Mouse (Mus musculus): ENCODE measurements around the gene Nrip3. TPM values are rescaled to one million over a fixed set of nuclear protein-coding genes. Genes with fewer than 3 reads are reported as not detected.

The Nrip3 gene
- polyA plus RNA-seq, 1 experiment: 0.08 TPM

GRCm38 (mm10) chr7:109781087-109781469 is 747 bp downstream of the Nrip3 start:
- peaks cover 6% of the 10 kb centered on the region; the same call in 1 of the 2 replicates for H3K27me3 ChIP-seq (ENCODE audit: control insufficient read depth, insufficient read depth, low read length)
- no peaks in the 10 kb centered on the region for H3K36me3 ChIP-seq (ENCODE audit: control insufficient read depth, insufficient read depth, low read length)
- DNase-seq: no peak
- TF ChIP-seq CTCF (IDR thresholded peaks at IDR 0.05; ENCODE audit: borderline replicate concordance, control insufficient read depth, extremely low read depth, insufficient read depth, low read length, poor library complexity) (no peak), POLR2A (IDR thresholded peaks at IDR 0.05; ENCODE audit: control insufficient read depth, extremely low read depth, insufficient read depth, low read length, poor library complexity) (no peak)
- peak overlapping the region; percentile 35 for H3K4me3 ChIP-seq (ENCODE audit: control insufficient read depth, insufficient read depth, low read length)
- 2% methylated on average over 24 of the region's 24 CpGs for WGBS
- peaks cover 11% of the 10 kb centered on the region for H3K4me1 ChIP-seq (replicated peaks; ENCODE audit: control insufficient read depth, insufficient read depth, low read length)
- H3K27ac ChIP-seq (ENCODE audit: control insufficient read depth, insufficient read depth, low read length): no peak overlapping the region

GRCm38 (mm10) chr7:109772251-109772650 is 9.6 kb downstream of the Nrip3 start:
- no peak for TF ChIP-seq POLR2A (IDR thresholded peaks at IDR 0.05; ENCODE audit: control insufficient read depth, extremely low read depth, insufficient read depth, low read length, poor library complexity)
- Histone ChIP-seq H3K27me3 (ENCODE audit: control insufficient read depth, insufficient read depth, low read length) (no peaks in the 10 kb centered on the region), H3K4me1 (replicated peaks; ENCODE audit: control insufficient read depth, insufficient read depth, low read length) (no peaks in the 10 kb centered on the region), H3K36me3 (ENCODE audit: control insufficient read depth, insufficient read depth, low read length) (no peaks in the 10 kb centered on the region), H3K4me3 (ENCODE audit: control insufficient read depth, insufficient read depth, low read length) (no peak overlapping the region), H3K27ac (ENCODE audit: control insufficient read depth, insufficient read depth, low read length) (no peak overlapping the region)
- DNase-seq: no peak

GRCm38 (mm10) chr7:109768699-109769383 is 13.0 kb downstream of the Nrip3 start:
- Histone ChIP-seq H3K4me3 (ENCODE audit: control insufficient read depth, insufficient read depth, low read length) (no peak overlapping the region), H3K4me1 (replicated peaks; ENCODE audit: control insufficient read depth, insufficient read depth, low read length) (no peaks in the 10 kb centered on the region), H3K27me3 (ENCODE audit: control insufficient read depth, insufficient read depth, low read length) (no peaks in the 10 kb centered on the region), H3K27ac (ENCODE audit: control insufficient read depth, insufficient read depth, low read length) (no peak overlapping the region), H3K36me3 (ENCODE audit: control insufficient read depth, insufficient read depth, low read length) (no peaks in the 10 kb centered on the region)
- DNase-seq: no peak
- TF ChIP-seq CTCF (IDR thresholded peaks at IDR 0.05; ENCODE audit: borderline replicate concordance, control insufficient read depth, extremely low read depth, insufficient read depth, low read length, poor library complexity) (no peak), POLR2A (IDR thresholded peaks at IDR 0.05; ENCODE audit: control insufficient read depth, extremely low read depth, insufficient read depth, low read length, poor library complexity) (no peak)
- 9% methylated on average over 2 of the region's 2 CpGs for WGBS

DNA sequence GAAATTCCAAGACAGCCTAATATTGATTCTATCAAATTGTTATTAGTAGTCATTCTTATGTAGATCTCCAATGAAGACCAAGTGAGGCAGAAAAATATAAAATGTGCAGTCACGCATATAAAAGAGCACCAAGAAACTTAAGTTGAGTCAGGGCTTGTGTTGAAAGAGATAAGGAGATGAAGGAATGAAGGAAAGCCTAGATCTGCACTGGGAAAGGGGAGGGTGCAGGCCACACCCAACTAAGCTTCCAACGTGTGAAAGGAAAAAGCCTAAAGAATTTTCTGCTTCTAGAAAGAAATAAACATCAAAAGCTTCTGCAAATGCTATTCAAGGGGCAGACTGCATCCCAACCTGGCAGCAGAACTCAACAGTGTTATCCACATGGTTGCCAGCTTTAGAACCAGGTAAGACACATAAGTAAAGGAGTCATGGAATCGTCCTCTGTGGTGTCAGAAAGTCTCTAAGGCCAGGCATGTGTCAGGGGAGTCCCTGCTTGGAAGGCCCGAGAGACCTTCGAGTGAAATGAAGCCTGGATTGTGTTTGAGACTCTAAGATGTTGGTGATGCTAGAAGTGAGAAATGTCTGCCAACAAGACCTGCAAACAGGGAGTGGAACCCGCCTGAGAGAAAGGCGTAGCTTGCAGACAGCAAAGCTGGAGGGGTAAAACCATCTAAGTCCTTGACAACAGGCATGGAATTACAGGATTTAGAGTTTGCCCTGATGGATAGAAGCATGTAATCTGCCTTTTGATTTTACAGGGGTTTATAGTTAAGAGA is 14.1 kb downstream of the Nrip3 start:
- TF ChIP-seq CTCF (IDR thresholded peaks at IDR 0.05; ENCODE audit: borderline replicate concordance, control insufficient read depth, extremely low read depth, insufficient read depth, low read length, poor library complexity): no peak
- TF ChIP-seq POLR2A (IDR thresholded peaks at IDR 0.05; ENCODE audit: control insufficient read depth, extremely low read depth, insufficient read depth, low read length, poor library complexity): no peak
- Histone ChIP-seq H3K4me1 (replicated peaks; ENCODE audit: control insufficient read depth, insufficient read depth, low read length) (no peaks in the 10 kb centered on the region), H3K27ac (ENCODE audit: control insufficient read depth, insufficient read depth, low read length) (no peak overlapping the region), H3K27me3 (ENCODE audit: control insufficient read depth, insufficient read depth, low read length) (no peaks in the 10 kb centered on the region), H3K4me3 (ENCODE audit: control insufficient read depth, insufficient read depth, low read length) (no peak overlapping the region), H3K36me3 (ENCODE audit: control insufficient read depth, insufficient read depth, low read length) (no peaks in the 10 kb centered on the region)
- no peak for DNase-seq
- 94% methylated on average over 7 of the region's 7 CpGs for WGBS

- H3K36me3 ChIP-seq (ENCODE audit: control insufficient read depth, insufficient read depth, low read length): no peaks in the 10 kb centered on the region
- WGBS: 93% methylated on average over 2 of the region's 2 CpGs
- no peak overlapping the region for H3K27ac ChIP-seq (ENCODE audit: control insufficient read depth, insufficient read depth, low read length)
- no peak for TF ChIP-seq CTCF (IDR thresholded peaks at IDR 0.05; ENCODE audit: borderline replicate concordance, control insufficient read depth, extremely low read depth, insufficient read depth, low read length, poor library complexity)
- TF ChIP-seq POLR2A (IDR thresholded peaks at IDR 0.05; ENCODE audit: control insufficient read depth, extremely low read depth, insufficient read depth, low read length, poor library complexity): no peak
- H3K4me3 ChIP-seq (ENCODE audit: control insufficient read depth, insufficient read depth, low read length): no peak overlapping the region
- H3K27me3 ChIP-seq (ENCODE audit: control insufficient read depth, insufficient read depth, low read length): no peaks in the 10 kb centered on the region
- no peaks in the 10 kb centered on the region for H3K4me1 ChIP-seq (replicated peaks; ENCODE audit: control insufficient read depth, insufficient read depth, low read length)
- no peak for DNase-seq
Measured at GRCm38 (mm10) chr7:109764009-109764408, 17.8 kb downstream of the Nrip3 start.

DNA sequence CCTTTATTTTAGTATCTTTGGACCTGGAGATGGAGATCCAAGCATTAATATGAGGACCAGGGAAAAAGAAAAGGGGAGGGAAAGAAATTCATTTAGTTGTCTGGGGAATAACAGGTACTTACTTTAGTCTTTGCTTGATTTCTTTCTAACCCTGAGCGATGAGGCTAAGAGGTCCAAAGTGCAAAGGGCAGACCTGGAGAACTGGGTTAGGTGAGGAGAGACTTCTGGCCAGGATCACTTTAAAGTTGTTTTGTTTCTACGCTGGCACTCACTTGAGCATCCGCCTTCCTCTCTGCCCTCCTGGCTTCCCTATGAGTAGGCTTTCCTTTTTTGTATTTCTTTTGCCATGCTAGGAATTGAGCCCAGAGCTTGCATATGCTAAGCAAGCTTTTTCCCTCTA is 25.5 kb downstream of the Nrip3 start:
- H3K27ac ChIP-seq (ENCODE audit: control insufficient read depth, insufficient read depth, low read length): no peak overlapping the region
- H3K4me1 ChIP-seq (replicated peaks; ENCODE audit: control insufficient read depth, insufficient read depth, low read length): peaks cover 6% of the 10 kb centered on the region
- no peak for TF ChIP-seq CTCF (IDR thresholded peaks at IDR 0.05; ENCODE audit: borderline replicate concordance, control insufficient read depth, extremely low read depth, insufficient read depth, low read length, poor library complexity)
- no peak for TF ChIP-seq POLR2A (IDR thresholded peaks at IDR 0.05; ENCODE audit: control insufficient read depth, extremely low read depth, insufficient read depth, low read length, poor library complexity)
- no peaks in the 10 kb centered on the region for H3K27me3 ChIP-seq (ENCODE audit: control insufficient read depth, insufficient read depth, low read length)
- H3K4me3 ChIP-seq (ENCODE audit: control insufficient read depth, insufficient read depth, low read length): no peak overlapping the region
- H3K36me3 ChIP-seq (ENCODE audit: control insufficient read depth, insufficient read depth, low read length): no peaks in the 10 kb centered on the region
- no peak for DNase-seq
- WGBS: 99% methylated on average over 3 of the region's 3 CpGs

Measured in thymus, adult 2 months (tissue).